Mouse (Mus musculus) stomach, embryonic 14.5 days (tissue): Measurements from ENCODE around the gene Flt3l. TPM values are rescaled to one million over a fixed set of nuclear protein-coding genes. Genes with fewer than 3 reads are reported as not detected.

ENCODE experiments used
- ATAC-seq: fragments of 200-750 bp; cut with Nextera tagmentation; 2 replicates; pipeline ENCODE4 v1.8.0; 2017; ENCODE audit warnings: low read depth, moderate TSS enrichment; ENCODE audit not compliant: insufficient number of reproducible peaks, insufficient read depth, low FRiP score
- H3K27ac ChIP-seq: fragments of 300-500 bp; sonication (generic); 2 replicates; pipeline ENCODE4 v1.5.1; 2014; ENCODE audit warnings: mild to moderate bottlenecking, low read length, moderate library complexity, mixed read lengths
- H3K27me3 ChIP-seq: fragments of 300-500 bp; sonication (generic); 2 replicates; pipeline ENCODE4 v1.6.1; 2014; ENCODE audit warnings: low read length, control low read depth, mixed read lengths; ENCODE audit not compliant: control insufficient read depth, insufficient read depth
- H3K36me3 ChIP-seq: fragments of 300-500 bp; sonication (generic); 2 replicates; pipeline ENCODE4 v1.6.1; 2014; ENCODE audit warnings: mild to moderate bottlenecking, control low read depth, low read length, moderate library complexity, mixed read lengths; ENCODE audit not compliant: control insufficient read depth, insufficient read depth
- H3K4me1 ChIP-seq: fragments of 300-500 bp; sonication (generic); 2 replicates; pipeline ENCODE4 v1.6.1; 2014; ENCODE audit warnings: low read length, control low read depth, mixed read lengths; ENCODE audit not compliant: control insufficient read depth, insufficient read depth
- H3K4me2 ChIP-seq: fragments of 300-500 bp; sonication (generic); replicated peaks from 2 replicates; pipeline ENCODE4 v1.6.1; 2014; ENCODE audit warnings: low read depth, low read length, control low read depth
- H3K4me3 ChIP-seq: fragments of 300-500 bp; sonication (generic); 2 replicates; pipeline ENCODE4 v1.5.1; 2014; ENCODE audit warnings: low read depth, low read length, control low read depth
- H3K9ac ChIP-seq: fragments of 300-500 bp; sonication (generic); replicated peaks from 2 replicates; pipeline ENCODE4 v1.6.1; 2014; ENCODE audit warnings: low read depth, mild to moderate bottlenecking, control low read depth, low read length, moderate library complexity, mixed read lengths
- H3K9me3 ChIP-seq: fragments of 300-500 bp; sonication (generic); 2 replicates; pipeline ENCODE4 v1.6.1; 2016; ENCODE audit warnings: low read depth, low read length, control low read depth; ENCODE audit not compliant: control insufficient read depth
- WGBS: fragments of 180-500 bp; shearing (Covaris S2); extraction: QIAGEN DNeasy Blood & Tissue Kit; methylation state at CpG from one replicate; pipeline ENCODE4 v1.1.7; 2014; 5-methylcytosine and 5-hydroxymethylcytosine counted together
- microRNA counts: library from miRNA; unstranded; fragments of <30 nt; microRNA quantifications from one replicate; lab custom pipeline; 2016
- microRNA-seq: library from miRNA; unstranded; fragments of <30 nt; microRNA quantifications from one replicate; pipeline ENCODE4, GENCODE M21; 2016
- polyA plus RNA-seq: library from polyadenylated mRNA; unstranded; fragments of >200 nt; fragmentation: Nextera tagmentation; extraction: Ambion mirVana; gene quantifications from 2 replicates; pipeline ENCODE4 v1.2.1, GENCODE M21; 2014

Flt3l gene
- polyA plus RNA-seq, 1 experiment from 2014 or later = 2.9 TPM

- Histone ChIP-seq H3K4me3 (no peak overlapping the region), H3K4me1 (no peaks in the 10 kb centered on the region), H3K36me3 (peaks cover 36% of the 10 kb centered on the region), H3K4me2 (no peak overlapping the region), H3K27me3 (no peaks in the 10 kb centered on the region), H3K9me3 (no peaks in the 10 kb centered on the region), H3K9ac (no peak overlapping the region), H3K27ac (no peak overlapping the region)
- WGBS = 54% methylated on average over 5 of the region's 5 CpGs
- ATAC-seq = no peak
These were observed 55.2 kb downstream of the Flt3l start for GRCm38 (mm10) chr7:45081016-45081415.

- WGBS = 1% methylated on average over 10 of the region's 10 CpGs
These were observed 56.4 kb downstream of the Flt3l start for GRCm38 (mm10) chr7:45079856-45080255.

More at GRCm38 (mm10) chr7:45079856-45080255, 56.4 kb downstream of the Flt3l start:
- Histone ChIP-seq H3K4me2 (no peak overlapping the region), H3K27ac (no peak overlapping the region), H3K4me1 (no peaks in the 10 kb centered on the region), H3K36me3 (peaks cover 28% of the 10 kb centered on the region), H3K27me3 (no peaks in the 10 kb centered on the region), H3K4me3 (no peak overlapping the region), H3K9me3 (no peaks in the 10 kb centered on the region), H3K9ac (no peak overlapping the region)
- ATAC-seq = 0 out of 2 replicates have a peak, but pooled peaks have one; percentile 34

MicroRNAs encoded within 50 kb of the gene (microRNA counts, 519-probe panel; counts per million panel counts)
- 2,421 counts per million, percentile 39 among the panel's probes with 10 or more counts for microRNA mmu-miR-150 (lab: Ali Mortazavi, UCI)

Small RNA genes within 50 kb of the gene (microRNA-seq; reads per million reads assigned to microRNA genes)
- 16.6 reads per million, percentile 25 among the genes with 10 or more reads in this experiment for gene Mir150
- gene Mir5121 = 17.7 reads per million, percentile 26 among the genes with 10 or more reads in this experiment
- not detected for gene Mir7055

Other genes with a start within 250 kb of the Flt3l start
- gene Med25, start 243.7 kb downstream of the Flt3l start, polyA plus RNA-seq = 65.2 and 79.4 TPM in 2 replicates
- 25.8 and 26.4 TPM in 2 replicates for gene Fuz, start 240.4 kb downstream of the Flt3l start, polyA plus RNA-seq
- 67.3 and 72.1 TPM in 2 replicates for gene Ap2a1, start 206.9 kb downstream of the Flt3l start, polyA plus RNA-seq
- gene Tsks, start 193.2 kb downstream of the Flt3l start, polyA plus RNA-seq = 0.17 TPM in 2 replicates
- gene Cpt1c, start 161.6 kb downstream of the Flt3l start, polyA plus RNA-seq = 24.7 and 25.0 TPM in 2 replicates
- gene Prmt1, start 149.9 kb downstream of the Flt3l start, polyA plus RNA-seq = 165 and 186 TPM in 2 replicates
- gene Irf3, start 138.8 kb downstream of the Flt3l start, polyA plus RNA-seq = 89.2 and 96.0 TPM in 2 replicates
- 60.6 and 62.9 TPM in 2 replicates for gene Bcl2l12, start 137.7 kb downstream of the Flt3l start, polyA plus RNA-seq
- gene Scaf1, start 120.1 kb downstream of the Flt3l start, polyA plus RNA-seq = 48.9 and 49.8 TPM in 2 replicates
- gene Rras, start 118.5 kb downstream of the Flt3l start, polyA plus RNA-seq = 71.0 and 75.0 TPM in 2 replicates
- 13.7 and 17.8 TPM in 2 replicates for gene Prr12, start 83.6 kb downstream of the Flt3l start, polyA plus RNA-seq
- 58.9 and 63.6 TPM in 2 replicates for gene Nosip, start 74.0 kb downstream of the Flt3l start, polyA plus RNA-seq
- 20.7 and 20.9 TPM in 2 replicates for gene Prrg2, start 73.8 kb downstream of the Flt3l start, polyA plus RNA-seq
- gene Rcn3, start 44.2 kb downstream of the Flt3l start, polyA plus RNA-seq = 418 and 432 TPM in 2 replicates
- 78.6 and 79.9 TPM in 2 replicates for gene Fcgrt, start 32.6 kb downstream of the Flt3l start, polyA plus RNA-seq
- gene Rps11, start 12.0 kb downstream of the Flt3l start, polyA plus RNA-seq = 1,682 and 1,777 TPM in 2 replicates
- 1,622 and 1,649 TPM in 2 replicates for gene Rpl13a, start 7.7 kb downstream of the Flt3l start, polyA plus RNA-seq
- 0.65 and 0.83 TPM in 2 replicates for gene Gm45713, start 201 bp downstream of the Flt3l start, polyA plus RNA-seq
- gene Pih1d1, start 17.9 kb upstream of the Flt3l start, polyA plus RNA-seq = 103 and 114 TPM in 2 replicates
- 43.4 and 54.1 TPM in 2 replicates for gene Aldh16a1, start 18.2 kb upstream of the Flt3l start, polyA plus RNA-seq
- 0.20 TPM in 1 of 2 replicates, not detected in the other for gene Slc17a7, start 27.5 kb upstream of the Flt3l start, polyA plus RNA-seq
- not detected in 2 replicates for gene Gfy, start 43.1 kb upstream of the Flt3l start, polyA plus RNA-seq
- not detected in 2 replicates for gene Pth2, start 44.6 kb upstream of the Flt3l start, polyA plus RNA-seq
- gene Ccdc155, start 68.5 kb upstream of the Flt3l start, polyA plus RNA-seq = 0.22 and 0.55 TPM in 2 replicates
- 0.45 and 1.2 TPM in 2 replicates for gene Dkkl1, start 75.7 kb upstream of the Flt3l start, polyA plus RNA-seq
- 155 and 167 TPM in 2 replicates for gene Tead2, start 79.3 kb upstream of the Flt3l start, polyA plus RNA-seq
- 2.2 and 3.5 TPM in 2 replicates for gene Cd37, start 102.7 kb upstream of the Flt3l start, polyA plus RNA-seq
- gene Slc6a16, start 104.7 kb upstream of the Flt3l start, polyA plus RNA-seq = not detected in 2 replicates
- not detected in 2 replicates for gene Slc6a21, start 141.1 kb upstream of the Flt3l start, polyA plus RNA-seq
- gene Trpm4, start 197.3 kb upstream of the Flt3l start, polyA plus RNA-seq = 18.3 and 23.5 TPM in 2 replicates
- gene Hrc, start 198.9 kb upstream of the Flt3l start, polyA plus RNA-seq = 0.78 and 1.8 TPM in 2 replicates
- gene Ppfia3, start 230.6 kb upstream of the Flt3l start, polyA plus RNA-seq = 5.2 and 6.1 TPM in 2 replicates
- 4.2 and 5.1 TPM in 2 replicates for gene Lin7b, start 234.2 kb upstream of the Flt3l start, polyA plus RNA-seq